Mouse (Mus musculus) spleen, adult 2 months (tissue): ENCODE data around the gene Gramd4.

Experiments
- CTCF ChIP-seq: fragments of 200-500 bp; IDR thresholded peaks from 2 replicates; pipeline ENCODE4 v1.5.1; 2011; ENCODE audit warnings: mild to moderate bottlenecking, inconsistent platforms; ENCODE audit not compliant: insufficient read depth, insufficient read length, insufficient replicate concordance; ENCODE audit errors: extremely low read depth
- POLR2A ChIP-seq: fragments of 200-500 bp; IDR thresholded peaks from 2 replicates; pipeline ENCODE4 v1.6.1; 2011; ENCODE audit warnings: low read depth, low read length, inconsistent platforms

- TF ChIP-seq CTCF: no peak
- TF ChIP-seq POLR2A: no peak
Measured at GRCm38 (mm10) chr15:86130657-86131056, 73.2 kb downstream of the Gramd4 start.
